Mouse (Mus musculus) liver, embryonic 11.5 days (tissue): ENCODE data around the gene St6galnac3. TPM values are rescaled to one million over a fixed set of nuclear protein-coding genes. Genes with fewer than 3 reads are reported as not detected.

Experiments used
- ATAC-seq: fragments of 200-750 bp; cut with Nextera tagmentation; replicated peaks from 2 replicates; pipeline ENCODE4 v1.8.0; 2017; ENCODE audit warnings: moderate number of reproducible peaks, mild to moderate bottlenecking, moderate TSS enrichment, moderate library complexity; ENCODE audit not compliant: low FRiP score
- DNase-seq: peaks from one replicate; pipeline ENCODE4 v3.0.0-alpha.2; 2017; ENCODE audit warnings: low spot score
- H3K27ac ChIP-seq: fragments of 300-500 bp; sonication (generic); 2 replicates; pipeline ENCODE4 v1.5.1; 2014; ENCODE audit warnings: mild to moderate bottlenecking, low read depth, low read length, control low read depth
- H3K27me3 ChIP-seq: fragments of 300-500 bp; sonication (generic); replicated peaks from 2 replicates; pipeline ENCODE4 v1.6.1; 2014; ENCODE audit warnings: low read length, mixed read lengths; ENCODE audit not compliant: control insufficient read depth, insufficient read depth
- H3K36me3 ChIP-seq: fragments of 300-500 bp; sonication (generic); 2 replicates; pipeline ENCODE4 v1.6.1; 2014; ENCODE audit warnings: mild to moderate bottlenecking, low read length, moderate library complexity, mixed read lengths; ENCODE audit not compliant: control insufficient read depth, insufficient read depth
- H3K4me1 ChIP-seq: fragments of 300-500 bp; sonication (generic); replicated peaks from 2 replicates; pipeline ENCODE4 v1.6.1; 2014; ENCODE audit warnings: low read length, mixed read lengths; ENCODE audit not compliant: control insufficient read depth, insufficient read depth
- H3K4me2 ChIP-seq: fragments of 300-500 bp; sonication (generic); 2 replicates; pipeline ENCODE4 v1.6.1; 2014; ENCODE audit warnings: mild to moderate bottlenecking, control low read depth, moderate library complexity
- H3K4me3 ChIP-seq: fragments of 300-500 bp; sonication (generic); 2 replicates; pipeline ENCODE4 v1.5.1; 2014; ENCODE audit warnings: low read depth, low read length, control low read depth
- H3K9ac ChIP-seq: fragments of 300-500 bp; sonication (generic); 2 replicates; pipeline ENCODE4 v1.6.1; 2014; ENCODE audit warnings: low read depth, low read length, control low read depth
- H3K9me3 ChIP-seq: fragments of 300-500 bp; sonication (generic); 2 replicates; pipeline ENCODE4 v1.6.1; 2016; ENCODE audit warnings: low read length, inconsistent platforms, mixed read lengths; ENCODE audit not compliant: control insufficient read depth
- WGBS: fragments of 180-500 bp; shearing (Covaris S2); extraction: QIAGEN DNeasy Blood & Tissue Kit; methylation state at CpG from one replicate; pipeline ENCODE4 v1.1.7; 2014; 5-methylcytosine and 5-hydroxymethylcytosine counted together
- polyA plus RNA-seq: library from polyadenylated mRNA; unstranded; fragments of >200 nt; fragmentation: Nextera tagmentation; extraction: Ambion mirVana; gene quantifications from 2 replicates; pipeline ENCODE4 v1.2.1, GENCODE M21; 2014

The St6galnac3 gene
- polyA plus RNA-seq, 1 experiment from 2014 or later: 27.2 TPM

DNA sequence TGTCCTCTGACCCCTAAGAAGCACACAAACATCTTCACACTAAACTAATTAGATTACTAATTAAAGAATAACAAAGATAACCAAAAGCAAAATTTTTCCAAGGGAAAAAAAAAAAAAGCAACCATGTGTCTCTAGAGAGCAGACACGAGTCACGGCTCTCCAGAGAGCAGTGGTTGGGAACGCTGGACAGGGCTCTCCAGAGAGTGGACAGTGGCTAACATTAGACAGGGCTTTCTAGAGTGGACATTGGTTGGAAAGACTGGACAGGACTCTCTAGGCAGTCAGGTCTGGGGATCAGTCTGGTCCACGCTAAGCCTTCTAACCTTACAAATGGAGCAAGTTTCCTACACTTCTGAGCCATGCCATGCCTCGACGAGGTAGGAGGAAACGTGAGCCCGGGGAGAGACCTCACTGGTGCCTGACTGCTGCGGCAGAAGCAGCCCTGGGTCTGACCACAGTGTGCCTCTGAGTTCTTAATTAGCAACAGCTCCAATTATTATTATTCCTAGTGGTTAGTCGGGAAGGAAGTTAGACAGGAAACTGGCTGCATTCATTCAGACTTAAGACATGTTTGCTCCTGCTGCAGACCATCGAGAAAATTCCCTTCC is 32.7 kb downstream of the St6galnac3 start:
- ATAC-seq (no peak), DNase-seq (no peak)
- H3K27ac ChIP-seq: peak overlapping the region; percentile 75
- peak overlapping the region; percentile 38; the same call in 1 of the 2 replicates for H3K9ac ChIP-seq
- H3K4me2 ChIP-seq: peak overlapping the region; percentile 12; the same call in 1 of the 2 replicates
- no peak overlapping the region for H3K4me3 ChIP-seq
- peaks cover 53% of the 10 kb centered on the region for H3K4me1 ChIP-seq
- no peaks in the 10 kb centered on the region for H3K27me3 ChIP-seq
- H3K9me3 ChIP-seq: no peaks in the 10 kb centered on the region
- 42% methylated on average over 11 of the region's 11 CpGs for WGBS
- H3K36me3 ChIP-seq: no peaks in the 10 kb centered on the region

GRCm38 (mm10) chr3:153691537-153691936 is 33.4 kb downstream of the St6galnac3 start:
- H3K9me3 ChIP-seq: no peaks in the 10 kb centered on the region
- H3K36me3 ChIP-seq: no peaks in the 10 kb centered on the region
- peak overlapping the region; percentile 44 for H3K4me2 ChIP-seq
- peak overlapping the region; percentile 75 for H3K27ac ChIP-seq
- H3K9ac ChIP-seq: 0 out of 2 replicates have a peak overlapping the region, but pooled peaks have one; percentile 20
- DNase-seq: no peak
- no peaks in the 10 kb centered on the region for H3K27me3 ChIP-seq
- H3K4me1 ChIP-seq: peaks cover 53% of the 10 kb centered on the region
- 11% methylated on average over 4 of the region's 4 CpGs for WGBS
- no peak overlapping the region for H3K4me3 ChIP-seq
- ATAC-seq: peak; percentile 69

GRCm38 (mm10) chr3:153690553-153690952 is 34.4 kb downstream of the St6galnac3 start:
- H3K9ac ChIP-seq: peak overlapping the region; percentile 54
- peaks cover 53% of the 10 kb centered on the region for H3K4me1 ChIP-seq
- DNase-seq: no peak

GRCm38 (mm10) chr3:153689793-153690291 is 35.1 kb downstream of the St6galnac3 start:
- H3K9ac ChIP-seq: peak overlapping the region; percentile 54
- WGBS: 34% methylated on average over 11 of the region's 11 CpGs
- H3K4me2 ChIP-seq: peak overlapping the region; percentile 68
- no peaks in the 10 kb centered on the region for H3K36me3 ChIP-seq
- ATAC-seq: peak; percentile 98
- H3K4me3 ChIP-seq: peak overlapping the region; percentile 11; the same call in 1 of the 2 replicates
- no peaks in the 10 kb centered on the region for H3K27me3 ChIP-seq
- H3K9me3 ChIP-seq: no peaks in the 10 kb centered on the region
- peaks cover 54% of the 10 kb centered on the region for H3K4me1 ChIP-seq
- H3K27ac ChIP-seq: peak overlapping the region; percentile 78
- peak; percentile 72 for DNase-seq

More at GRCm38 (mm10) chr3:153690553-153690952, 34.4 kb downstream of the St6galnac3 start:
- Histone ChIP-seq H3K4me2 (peak overlapping the region; percentile 68), H3K27ac (peak overlapping the region; percentile 78), H3K9me3 (no peaks in the 10 kb centered on the region), H3K27me3 (no peaks in the 10 kb centered on the region), H3K36me3 (no peaks in the 10 kb centered on the region), H3K4me3 (no peak overlapping the region)
- WGBS: 50% methylated on average over 2 of the region's 2 CpGs
- ATAC-seq: 0 out of 2 replicates have a peak, but pooled peaks have one; percentile 18

DNA sequence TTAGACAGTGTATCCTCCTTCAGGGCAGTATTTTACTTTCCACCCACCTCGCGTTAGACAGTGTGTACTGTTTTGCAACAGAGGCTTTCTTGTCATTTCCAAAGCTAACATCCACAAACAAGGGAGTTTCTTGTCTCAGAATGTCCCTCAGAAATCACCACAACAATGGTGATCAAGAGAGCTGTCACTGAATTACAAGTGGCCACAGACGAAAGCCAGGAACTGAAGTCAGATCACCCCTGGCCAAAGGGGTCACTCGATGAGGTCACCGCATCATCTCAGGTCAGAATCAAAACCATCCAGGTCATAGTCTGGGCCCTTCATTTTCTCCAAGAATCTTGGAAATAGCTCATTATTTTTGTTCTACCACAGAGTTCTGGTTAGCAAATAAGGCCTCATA is 37.1 kb downstream of the St6galnac3 start:
- 84% methylated on average over 5 of the region's 5 CpGs for WGBS
- DNase-seq (no peak), ATAC-seq (no peak)
- Histone ChIP-seq H3K4me3 (no peak overlapping the region), H3K9ac (no peak overlapping the region), H3K4me1 (peaks cover 54% of the 10 kb centered on the region), H3K4me2 (no peak overlapping the region), H3K27me3 (no peaks in the 10 kb centered on the region), H3K27ac (no peak overlapping the region), H3K9me3 (no peaks in the 10 kb centered on the region), H3K36me3 (no peaks in the 10 kb centered on the region)

- H3K36me3 ChIP-seq: no peaks in the 10 kb centered on the region
- H3K27ac ChIP-seq: peak overlapping the region; percentile 55
- H3K4me2 ChIP-seq: no peak overlapping the region
- H3K9ac ChIP-seq: no peak overlapping the region
- no peaks in the 10 kb centered on the region for H3K9me3 ChIP-seq
- H3K4me3 ChIP-seq: no peak overlapping the region
- peak; percentile 59 for ATAC-seq
- no peak for DNase-seq
- WGBS: 80% methylated on average over 1 of the region's 1 CpGs
- no peaks in the 10 kb centered on the region for H3K27me3 ChIP-seq
- H3K4me1 ChIP-seq: peaks cover 42% of the 10 kb centered on the region
Measured at GRCm38 (mm10) chr3:153684909-153685308, 40.1 kb downstream of the St6galnac3 start.

DNA sequence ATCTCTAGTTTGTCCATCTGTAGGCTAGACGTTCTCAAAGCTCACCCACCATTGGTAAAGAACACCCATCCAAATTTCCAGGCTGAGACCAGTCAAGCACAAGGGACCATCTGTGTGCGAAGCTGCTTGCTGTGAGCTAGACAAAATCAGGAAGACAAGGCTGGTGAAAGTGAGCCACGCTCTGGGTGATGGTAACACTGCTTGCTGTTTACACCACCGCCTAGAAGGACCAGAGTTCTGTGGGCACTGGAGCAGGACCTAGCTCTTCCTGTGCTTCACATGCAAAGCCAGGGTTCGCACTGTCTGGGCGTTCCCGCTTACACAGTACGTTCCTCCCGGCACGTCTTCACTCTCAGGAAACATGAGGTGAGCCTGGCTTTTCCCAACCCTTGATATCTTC is 42.7 kb downstream of the St6galnac3 start:
- no peak for DNase-seq
- H3K9ac ChIP-seq: no peak overlapping the region
- 88% methylated on average over 10 of the region's 10 CpGs for WGBS
- no peak overlapping the region for H3K27ac ChIP-seq
- no peaks in the 10 kb centered on the region for H3K9me3 ChIP-seq
- H3K27me3 ChIP-seq: no peaks in the 10 kb centered on the region
- peaks cover 27% of the 10 kb centered on the region for H3K4me1 ChIP-seq
- no peaks in the 10 kb centered on the region for H3K36me3 ChIP-seq
- no peak overlapping the region for H3K4me3 ChIP-seq
- no peak for ATAC-seq
- H3K4me2 ChIP-seq: no peak overlapping the region

DNA sequence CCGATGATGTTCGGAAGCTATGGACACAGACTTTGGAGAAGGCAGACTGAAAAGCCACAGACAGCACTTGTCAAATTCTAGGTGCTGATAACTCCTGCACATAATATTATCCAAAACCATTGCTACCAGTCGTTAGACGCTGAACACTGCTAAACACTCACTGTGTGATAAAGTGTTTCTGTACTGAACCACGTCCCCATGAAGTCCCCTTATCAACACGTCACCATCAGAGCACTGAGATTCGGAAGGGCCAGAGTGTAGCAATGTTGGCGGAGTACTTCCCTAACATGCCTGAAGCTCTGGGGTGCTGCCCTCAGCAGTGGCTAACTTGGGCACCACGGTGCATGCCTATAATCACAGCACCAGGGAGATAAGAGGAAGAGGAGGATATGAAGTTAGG is 43.3 kb downstream of the St6galnac3 start:
- H3K36me3 ChIP-seq: no peaks in the 10 kb centered on the region
- peaks cover 30% of the 10 kb centered on the region for H3K4me1 ChIP-seq
- WGBS: 51% methylated on average over 9 of the region's 9 CpGs
- H3K9me3 ChIP-seq: no peaks in the 10 kb centered on the region
- no peak for DNase-seq
- H3K4me2 ChIP-seq: no peak overlapping the region
- ATAC-seq: peak; percentile 63
- H3K27ac ChIP-seq: no peak overlapping the region; the same call in 1 of the 2 replicates
- no peaks in the 10 kb centered on the region for H3K27me3 ChIP-seq
- H3K9ac ChIP-seq: no peak overlapping the region
- H3K4me3 ChIP-seq: no peak overlapping the region

GRCm38 (mm10) chr3:153675832-153676231 is 49.1 kb downstream of the St6galnac3 start:
- Histone ChIP-seq H3K9me3 (no peaks in the 10 kb centered on the region), H3K36me3 (no peaks in the 10 kb centered on the region), H3K4me3 (no peak overlapping the region), H3K27me3 (no peaks in the 10 kb centered on the region), H3K9ac (no peak overlapping the region), H3K4me1 (peaks cover 38% of the 10 kb centered on the region), H3K4me2 (no peak overlapping the region), H3K27ac (no peak overlapping the region)
- ATAC-seq (no peak), DNase-seq (no peak)
- WGBS: 66% methylated on average over 7 of the region's 7 CpGs
